Comparison of ENCODE assay signal across 9 mouse cellular contexts in genomic region chr4:43508666-43508997, GRCm38 (mm10). TPM values are rescaled to one million over a fixed set of nuclear protein-coding genes. Genes with fewer than 3 reads are reported as not detected.
DNase-seq lines count a peak whose midpoint lies in the region; ATAC-seq and TF ChIP-seq lines count a peak whose summit lies in the region.
"Had no signal": no experiment of that assay in that cellular context is flagged by ENCODE, and none has a peak within 500 bp of the region (broad histone marks: within the 10 kb centered on the region; RNA-seq: fewer than 3 reads in every experiment).

No protein-coding gene starts in this region.

- no peaks in the 10 kb centered on the region for H3K9me3 ChIP-seq in embryonic facial prominence, embryonic 10.5 days
- no peaks in the 10 kb centered on the region for H3K9me3 ChIP-seq in limb, embryonic 13.5 days
- H3K9me3 ChIP-seq in midbrain, embryonic 11.5 days (ENCODE audit: control insufficient read depth, low read length): no peaks in the 10 kb centered on the region
- no peaks in the 10 kb centered on the region for H3K9me3 ChIP-seq in stomach, postnatal 0 days (ENCODE audit: control insufficient read depth, low read length)

- H3K9ac ChIP-seq in limb, embryonic 13.5 days: peak overlapping the region; percentile 59
- H3K9ac ChIP-seq in midbrain, embryonic 11.5 days (ENCODE audit: low read length): peak overlapping the region; percentile 36
- H3K9ac ChIP-seq in stomach, postnatal 0 days (ENCODE audit: low read length): peak overlapping the region; percentile 51

- TF ChIP-seq EP300 in stomach, postnatal 0 days (optimal IDR thresholded peaks at IDR 0.05): no peak

- ATAC-seq in hematopoietic stem cell, adult 5-6 weeks (replicated peaks in 1 of 2; ENCODE audit: insufficient read depth in 1 of 2, low FRiP score in 2 of 2, low TSS enrichment in 1 of 2, low read depth in 1 of 2, poor library complexity in 2 of 2, severe bottlenecking in 2 of 2): peak; percentile 92
- ATAC-seq in limb, embryonic 13.5 days (ENCODE audit: low FRiP score, low read depth): peak; percentile 83
- ATAC-seq in midbrain, embryonic 11.5 days (ENCODE audit: low FRiP score): no peak; the same call in 1 of the 2 replicates
- ATAC-seq in stomach, postnatal 0 days (ENCODE audit: low FRiP score, low TSS enrichment): peak; percentile 87

- peak; percentile 57 for DNase-seq in ovary, postnatal 36 days (ENCODE audit: low spot score)
- DNase-seq in ovary, postnatal 14 days (ENCODE audit: low spot score): no peak
- peak; percentile 71 for DNase-seq in embryonic facial prominence, embryonic 10.5 days (ENCODE audit: low spot score)
- DNase-seq in midbrain, embryonic 11.5 days (ENCODE audit: low spot score, missing footprints): no peak
- peak; percentile 82 for DNase-seq in stomach, postnatal 0 days (ENCODE audit: low spot score)
- no peak for DNase-seq in gastrocnemius, adult 18-20 months (ENCODE audit: low spot score)

- peaks cover 54% of the 10 kb centered on the region for H3K27me3 ChIP-seq in embryonic facial prominence, embryonic 10.5 days (replicated peaks; ENCODE audit: low read depth, poor library complexity, severe bottlenecking)
- H3K27me3 ChIP-seq in limb, embryonic 13.5 days: peaks cover 12% of the 10 kb centered on the region; the same call in 1 of the 2 replicates
- H3K27me3 ChIP-seq in midbrain, embryonic 11.5 days (ENCODE audit: control insufficient read depth, insufficient read depth, low read length): peaks cover 21% of the 10 kb centered on the region
- no peaks in the 10 kb centered on the region for H3K27me3 ChIP-seq in stomach, postnatal 0 days (ENCODE audit: control insufficient read depth, insufficient read depth, low read length)

- whole genome bisulfite sequencing in embryonic facial prominence, embryonic 10.5 days: 9% methylated on average over 13 of the region's 13 CpGs
- 5% methylated on average over 13 of the region's 13 CpGs for WGBS in limb, embryonic 13.5 days
- 11% methylated on average over 13 of the region's 13 CpGs for WGBS in midbrain, embryonic 11.5 days
- WGBS in stomach, postnatal 0 days: under 1% methylated on average over 13 of the region's 13 CpGs

- peak; percentile 17; the same call in 1 of the 2 replicates for TF ChIP-seq CTCF in stomach, postnatal 0 days (IDR thresholded peaks at IDR 0.05; ENCODE audit: low read depth)

- peak overlapping the region; percentile 79 for H3K27ac ChIP-seq in embryonic facial prominence, embryonic 10.5 days (replicated peaks)
- H3K27ac ChIP-seq in limb, embryonic 13.5 days: no peak overlapping the region
- no peak overlapping the region for H3K27ac ChIP-seq in midbrain, embryonic 11.5 days (ENCODE audit: low read depth, low read length)
- peak overlapping the region; percentile 45 for H3K27ac ChIP-seq in stomach, postnatal 0 days (replicated peaks)

- H3K4me3 ChIP-seq in embryonic facial prominence, embryonic 10.5 days: peak overlapping the region; percentile 60
- peak overlapping the region; percentile 50 for H3K4me3 ChIP-seq in limb, embryonic 13.5 days
- H3K4me3 ChIP-seq in midbrain, embryonic 11.5 days (ENCODE audit: low read depth, low read length): peak overlapping the region; percentile 26
- H3K4me3 ChIP-seq in stomach, postnatal 0 days (ENCODE audit: low read depth, low read length): peak overlapping the region; percentile 39

- no peaks in the 10 kb centered on the region for H3K36me3 ChIP-seq in embryonic facial prominence, embryonic 10.5 days (replicated peaks)
- H3K36me3 ChIP-seq in limb, embryonic 13.5 days: no peaks in the 10 kb centered on the region
- H3K36me3 ChIP-seq in midbrain, embryonic 11.5 days (ENCODE audit: control insufficient read depth, insufficient read depth, low read length): no peaks in the 10 kb centered on the region
- H3K36me3 ChIP-seq in stomach, postnatal 0 days (ENCODE audit: control insufficient read depth, insufficient read depth, low read length): no peaks in the 10 kb centered on the region

- H3K4me2 ChIP-seq in limb, embryonic 13.5 days (replicated peaks): peak overlapping the region; percentile 73
- peak overlapping the region; percentile 53 for H3K4me2 ChIP-seq in midbrain, embryonic 11.5 days
- peak overlapping the region; percentile 80 for H3K4me2 ChIP-seq in stomach, postnatal 0 days (replicated peaks; ENCODE audit: low read depth)

- H3K4me1 ChIP-seq in embryonic facial prominence, embryonic 10.5 days: peaks cover 38% of the 10 kb centered on the region
- H3K4me1 ChIP-seq in limb, embryonic 13.5 days: peaks cover 31% of the 10 kb centered on the region
- H3K4me1 ChIP-seq in midbrain, embryonic 11.5 days (ENCODE audit: control insufficient read depth, insufficient read depth, low read length): peaks cover 3% of the 10 kb centered on the region; the same call in 1 of the 2 replicates
- H3K4me1 ChIP-seq in stomach, postnatal 0 days (replicated peaks; ENCODE audit: control insufficient read depth, insufficient read depth): peaks cover 4% of the 10 kb centered on the region; the same call in 1 of the 2 replicates

RNA-seq across cellular contexts. Expression of gene Car9, which starts 1.9 kb away (rescaled TPM):
- polyA plus RNA-seq in embryonic facial prominence, embryonic 10.5 days (2016; fragmentation: Nextera tagmentation; extraction: Ambion mirVana): 0.96 and 1.0 TPM in 2 replicates
- total RNA-seq in hematopoietic stem cell, adult 5-6 weeks (2017): 2.4 and 10.6 TPM in 2 replicates
- polyA plus RNA-seq in limb, embryonic 13.5 days (2015; fragmentation: Nextera tagmentation; extraction: Ambion mirVana): 2.3 and 3.3 TPM in 2 replicates
- 0.07 TPM in 1 of 2 replicates, not detected in the other for polyA plus RNA-seq in midbrain, embryonic 11.5 days (2014; fragmentation: Nextera tagmentation; extraction: Ambion mirVana)
- 2.6 and 3.1 TPM in 2 replicates for polyA plus RNA-seq in stomach, postnatal 0 days (2015; fragmentation: Nextera tagmentation; extraction: Ambion mirVana)
- 1 to 10 TPM; 1.4 to 2.6 TPM for total RNA-seq in gastrocnemius, adult 18-20 months (2021)

RNA-seq across cellular contexts. Expression of gene Arhgef39, which starts 9.1 kb away (rescaled TPM):
- polyA plus RNA-seq in embryonic facial prominence, embryonic 10.5 days (2016; fragmentation: Nextera tagmentation; extraction: Ambion mirVana): 44.1 and 48.2 TPM in 2 replicates
- 66.5 and 76.9 TPM in 2 replicates for total RNA-seq in hematopoietic stem cell, adult 5-6 weeks (2017)
- polyA plus RNA-seq in limb, embryonic 13.5 days (2015; fragmentation: Nextera tagmentation; extraction: Ambion mirVana): 43.8 and 47.3 TPM in 2 replicates
- 32.4 and 40.2 TPM in 2 replicates for polyA plus RNA-seq in midbrain, embryonic 11.5 days (2014; fragmentation: Nextera tagmentation; extraction: Ambion mirVana)
- 10.7 and 11.8 TPM in 2 replicates for polyA plus RNA-seq in stomach, postnatal 0 days (2015; fragmentation: Nextera tagmentation; extraction: Ambion mirVana)
- not detected for total RNA-seq in gastrocnemius, adult 18-20 months (2021)

RNA-seq across cellular contexts. Expression of gene Tpm2, which starts 14.9 kb away (rescaled TPM):
- 59.4 and 61.1 TPM in 2 replicates for polyA plus RNA-seq in embryonic facial prominence, embryonic 10.5 days (2016; fragmentation: Nextera tagmentation; extraction: Ambion mirVana)
- total RNA-seq in hematopoietic stem cell, adult 5-6 weeks (2017): 18.6 and 28.2 TPM in 2 replicates
- polyA plus RNA-seq in limb, embryonic 13.5 days (2015; fragmentation: Nextera tagmentation; extraction: Ambion mirVana): 370 and 372 TPM in 2 replicates
- polyA plus RNA-seq in midbrain, embryonic 11.5 days (2014; fragmentation: Nextera tagmentation; extraction: Ambion mirVana): 44.0 and 51.8 TPM in 2 replicates
- 2,018 and 2,237 TPM in 2 replicates for polyA plus RNA-seq in stomach, postnatal 0 days (2015; fragmentation: Nextera tagmentation; extraction: Ambion mirVana)
- 1,000 to 10,000 TPM; 6,886 to 8,782 TPM for total RNA-seq in gastrocnemius, adult 18-20 months (2021)

RNA-seq across cellular contexts. Expression of gene Ccdc107, which starts 15.9 kb away (rescaled TPM):
- polyA plus RNA-seq in embryonic facial prominence, embryonic 10.5 days (2016; fragmentation: Nextera tagmentation; extraction: Ambion mirVana): 45.2 and 46.6 TPM in 2 replicates
- total RNA-seq in hematopoietic stem cell, adult 5-6 weeks (2017): 45.7 and 55.6 TPM in 2 replicates
- polyA plus RNA-seq in limb, embryonic 13.5 days (2015; fragmentation: Nextera tagmentation; extraction: Ambion mirVana): 71.6 and 74.3 TPM in 2 replicates
- 45.8 and 48.8 TPM in 2 replicates for polyA plus RNA-seq in midbrain, embryonic 11.5 days (2014; fragmentation: Nextera tagmentation; extraction: Ambion mirVana)
- polyA plus RNA-seq in stomach, postnatal 0 days (2015; fragmentation: Nextera tagmentation; extraction: Ambion mirVana): 118 and 120 TPM in 2 replicates
- 10 to 100 TPM; 21.9 to 26.8 TPM for total RNA-seq in gastrocnemius, adult 18-20 months (2021)

RNA-seq across cellular contexts. Expression of gene Sit1, which starts 25.1 kb away (rescaled TPM):
- polyA plus RNA-seq in embryonic facial prominence, embryonic 10.5 days (2016; fragmentation: Nextera tagmentation; extraction: Ambion mirVana): not detected in 2 replicates
- total RNA-seq in hematopoietic stem cell, adult 5-6 weeks (2017): not detected in 2 replicates
- not detected in 2 replicates for polyA plus RNA-seq in limb, embryonic 13.5 days (2015; fragmentation: Nextera tagmentation; extraction: Ambion mirVana)
- polyA plus RNA-seq in midbrain, embryonic 11.5 days (2014; fragmentation: Nextera tagmentation; extraction: Ambion mirVana): not detected in 2 replicates
- not detected in 2 replicates for polyA plus RNA-seq in stomach, postnatal 0 days (2015; fragmentation: Nextera tagmentation; extraction: Ambion mirVana)
- total RNA-seq in gastrocnemius, adult 18-20 months (2021): not detected
- polyA plus RNA-seq: testis, adult 2 months had no signal

Comparison
In these comparisons a context has a peak if more than half of its experiments do, and no peak if none do; other contexts are left out.
1. DNase-seq: peak in ovary, postnatal 36 days (single experiment), embryonic facial prominence, embryonic 10.5 days (single experiment) and stomach, postnatal 0 days (single experiment); none in ovary, postnatal 14 days (single experiment), midbrain, embryonic 11.5 days (single experiment) and gastrocnemius, adult 18-20 months (single experiment).
2. H3K27ac ChIP-seq: peak in embryonic facial prominence, embryonic 10.5 days (single experiment) and stomach, postnatal 0 days (single experiment); none in limb, embryonic 13.5 days (single experiment) and midbrain, embryonic 11.5 days (single experiment).
3. Peak in every context shown above with its lines, with median percentiles within 50 percentile points of each other: H3K4me3 ChIP-seq, H3K4me2 ChIP-seq and H3K9ac ChIP-seq.